Mouse (Mus musculus) neural tube, embryonic 10.5 days (tissue): ENCODE data around the gene Gtf3c1.
"Not testable (repeated sequence)": the region's sequence is repeated elsewhere in the genome, so short reads cannot be mapped to it uniquely, and the experiment has no call there.

ENCODE experiments used
- DNase-seq: peaks from one replicate; pipeline ENCODE4 v3.0.0-alpha.2; 2017; ENCODE audit warnings: low spot score; ENCODE audit errors: extremely low spot score

The Gtf3c1 gene

GRCm38 (mm10) chr7:125707593-125708022 is at the start of gene Gtf3c1, which contains the start of gene D430042O09Rik:
TSS of gene Gtf3c1 (minus strand) at chr7:125707780.
TSS of gene D430042O09Rik (plus strand) at chr7:125707888.
- peak; percentile 99 for DNase-seq

- no peak for DNase-seq
These were observed 49.2 kb upstream of the Gtf3c1 start for GRCm38 (mm10) chr7:125756806-125757205.

- no peak for DNase-seq
These were observed 45.7 kb upstream of the Gtf3c1 start for GRCm38 (mm10) chr7:125753326-125753715.

GRCm38 (mm10) chr7:125752699-125753325 is 45.2 kb upstream of the Gtf3c1 start:
- DNase-seq = no peak

GRCm38 (mm10) chr7:125748186-125748585 is 40.6 kb upstream of the Gtf3c1 start:
- DNase-seq = peak; percentile 15

GRCm38 (mm10) chr7:125747316-125747690 is 39.7 kb upstream of the Gtf3c1 start:
- DNase-seq = no peak

- no peak for DNase-seq
These were observed 39.2 kb upstream of the Gtf3c1 start for GRCm38 (mm10) chr7:125746621-125747315.

- no peak for DNase-seq
These were observed 37.2 kb upstream of the Gtf3c1 start for GRCm38 (mm10) chr7:125744774-125745173.

GRCm38 (mm10) chr7:125741271-125741703 is 33.7 kb upstream of the Gtf3c1 start:
- DNase-seq = no peak

GRCm38 (mm10) chr7:125740521-125740920 is 32.9 kb upstream of the Gtf3c1 start:
- no peak for DNase-seq

- DNase-seq = no peak
These were observed 28.9 kb upstream of the Gtf3c1 start for GRCm38 (mm10) chr7:125736366-125737015.

GRCm38 (mm10) chr7:125733791-125734190 is 26.2 kb upstream of the Gtf3c1 start:
- DNase-seq = no peak

GRCm38 (mm10) chr7:125731679-125732078 is 24.1 kb upstream of the Gtf3c1 start:
- DNase-seq = no peak

- no peak for DNase-seq
These were observed 15.8 kb upstream of the Gtf3c1 start for GRCm38 (mm10) chr7:125723189-125723972.

GRCm38 (mm10) chr7:125722127-125722526 is 14.5 kb upstream of the Gtf3c1 start:
- DNase-seq = no peak

- DNase-seq = no peak
These were observed 13.5 kb upstream of the Gtf3c1 start for GRCm38 (mm10) chr7:125721033-125721432.

- no peak for DNase-seq
These were observed 12.8 kb upstream of the Gtf3c1 start for GRCm38 (mm10) chr7:125720370-125720769.

GRCm38 (mm10) chr7:125717612-125718011 is 10.0 kb upstream of the Gtf3c1 start:
- no peak for DNase-seq

GRCm38 (mm10) chr7:125716724-125717123 is 9.1 kb upstream of the Gtf3c1 start:
- DNase-seq = no peak

- no peak for DNase-seq
These were observed 7.2 kb upstream of the Gtf3c1 start for GRCm38 (mm10) chr7:125714803-125715202.

GRCm38 (mm10) chr7:125713542-125714055 is 6.0 kb upstream of the Gtf3c1 start:
- DNase-seq = not testable (repeated sequence)
